Mouse (Mus musculus): ENCODE data around the gene Cypt2. TPM values are rescaled to one million over a fixed set of nuclear protein-coding genes. Genes with fewer than 3 reads are reported as not detected.
"Not testable (repeated sequence)": the region's sequence is repeated elsewhere in the genome, so short reads cannot be mapped to it uniquely, and the experiment has no call there.

Cypt2 gene
- polyA plus RNA-seq (2015; fragmentation: Nextera tagmentation; extraction: Ambion mirVana): not detected in 2 replicates

DNA sequence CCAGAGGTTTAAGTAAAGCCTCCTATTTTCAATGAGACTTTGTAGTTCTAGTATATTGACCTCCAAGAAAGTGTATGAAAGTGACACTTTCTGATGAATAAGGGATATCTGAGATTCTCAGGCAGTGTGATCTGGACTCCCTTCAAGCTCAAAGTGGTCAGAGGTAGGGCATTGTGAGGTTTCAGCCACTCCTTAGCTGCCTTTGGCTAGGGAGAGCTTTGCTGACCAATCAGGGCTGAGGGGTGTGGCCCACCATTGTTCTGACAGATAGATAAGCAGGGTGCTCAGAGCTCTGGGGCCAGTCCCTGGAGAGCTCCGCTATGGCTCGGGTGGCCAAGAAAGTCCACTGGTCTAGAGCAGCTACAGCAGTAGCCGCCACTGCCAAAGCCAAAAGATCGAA lies at the start of gene Cypt2:
Gene Cypt2 (plus strand): TSS at position 301 of the 400 bp plus-strand sequence.
- not testable (repeated sequence) for H3K4me2 ChIP-seq (replicated peaks); H3K36me3 ChIP-seq; H3K27me3 ChIP-seq (replicated peaks); H3K4me3 ChIP-seq (replicated peaks); ATAC-seq; H3K9ac ChIP-seq; H3K4me1 ChIP-seq (replicated peaks); H3K9me3 ChIP-seq; H3K27ac ChIP-seq
- WGBS: 82% methylated on average over 4 of the region's 4 CpGs

DNA sequence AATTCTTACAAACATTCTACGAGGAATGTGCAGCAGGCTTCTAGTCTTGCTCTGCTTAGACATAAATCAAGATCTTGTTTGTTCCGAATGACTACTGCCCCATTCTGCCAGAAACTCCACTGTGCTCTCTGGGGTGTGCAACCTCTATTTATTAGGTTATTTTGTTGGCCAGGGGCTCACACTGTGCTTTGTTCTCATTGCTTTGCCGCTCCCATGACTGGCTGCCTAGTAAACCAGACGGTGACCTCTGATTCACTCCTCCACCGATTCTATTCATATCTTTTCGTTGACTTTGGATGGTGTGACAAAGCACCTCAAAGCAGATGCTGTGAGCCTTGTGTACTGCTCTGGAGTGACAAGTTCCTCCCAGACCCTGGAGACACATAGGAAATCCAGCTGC lies 46.7 kb downstream of the Cypt2 start:
- Histone ChIP-seq H3K27me3 (replicated peaks) (no peaks in the 10 kb centered on the region), H3K4me1 (replicated peaks) (no peaks in the 10 kb centered on the region), H3K4me2 (replicated peaks) (no peak overlapping the region), H3K9ac (no peak overlapping the region), H3K4me3 (replicated peaks) (no peak overlapping the region), H3K9me3 (no peaks in the 10 kb centered on the region), H3K36me3 (no peaks in the 10 kb centered on the region), H3K27ac (no peak overlapping the region)
- ATAC-seq: no peak
- WGBS: 61% methylated on average over 6 of the region's 6 CpGs

Measured in intestine, embryonic 15.5 days (tissue).